Mouse (Mus musculus) testis, adult 2 months (tissue): Measurements from ENCODE around the gene Prdm2. TPM values are rescaled to one million over a fixed set of nuclear protein-coding genes. Genes with fewer than 3 reads are reported as not detected.

ENCODE experiments used
- H3K27ac ChIP-seq: fragments of 200-500 bp; 2 replicates; pipeline ENCODE4 v1.5.1; 2012; ENCODE audit warnings: low read depth, low read length; ENCODE audit not compliant: control insufficient read depth, insufficient read depth
- H3K27me3 ChIP-seq: fragments of 200-500 bp; 2 replicates; pipeline ENCODE4 v1.6.1; 2012; ENCODE audit warnings: mild to moderate bottlenecking, low read length, moderate library complexity; ENCODE audit not compliant: control insufficient read depth, insufficient read depth
- H3K36me3 ChIP-seq: fragments of 200-500 bp; 2 replicates; pipeline ENCODE4 v1.6.1; 2012; ENCODE audit warnings: mild to moderate bottlenecking, low read length; ENCODE audit not compliant: control insufficient read depth, insufficient read depth
- H3K4me1 ChIP-seq: fragments of 200-500 bp; 2 replicates; pipeline ENCODE4 v1.6.1; 2012; ENCODE audit warnings: low read length; ENCODE audit not compliant: control insufficient read depth, insufficient read depth
- H3K4me3 ChIP-seq: fragments of 200-500 bp; 2 replicates; pipeline ENCODE4 v1.5.1; 2012; ENCODE audit warnings: low read depth, mild to moderate bottlenecking, low read length, moderate library complexity, mixed read lengths; ENCODE audit not compliant: control insufficient read depth
- CTCF ChIP-seq: fragments of 200-500 bp; IDR thresholded peaks from 2 replicates; pipeline ENCODE4 v1.5.1; 2012; ENCODE audit warnings: low read depth, mild to moderate bottlenecking, inconsistent platforms, low read length, moderate library complexity; ENCODE audit not compliant: control insufficient read depth, insufficient read depth, insufficient replicate concordance
- POLR2A ChIP-seq: fragments of 200-500 bp; IDR thresholded peaks from 2 replicates; pipeline ENCODE4 v1.6.1; 2012; ENCODE audit warnings: low read depth, mild to moderate bottlenecking, inconsistent platforms, low read length, moderate library complexity; ENCODE audit not compliant: control insufficient read depth
- polyA plus RNA-seq: library from polyadenylated mRNA; depleted of rRNA; stranded (reverse); fragments of >200 nt; gene quantifications from 2 replicates; pipeline ENCODE4 v1.2.3, GENCODE M21; 2012

The Prdm2 gene
- polyA plus RNA-seq, 1 experiment = 33.4 TPM

DNA sequence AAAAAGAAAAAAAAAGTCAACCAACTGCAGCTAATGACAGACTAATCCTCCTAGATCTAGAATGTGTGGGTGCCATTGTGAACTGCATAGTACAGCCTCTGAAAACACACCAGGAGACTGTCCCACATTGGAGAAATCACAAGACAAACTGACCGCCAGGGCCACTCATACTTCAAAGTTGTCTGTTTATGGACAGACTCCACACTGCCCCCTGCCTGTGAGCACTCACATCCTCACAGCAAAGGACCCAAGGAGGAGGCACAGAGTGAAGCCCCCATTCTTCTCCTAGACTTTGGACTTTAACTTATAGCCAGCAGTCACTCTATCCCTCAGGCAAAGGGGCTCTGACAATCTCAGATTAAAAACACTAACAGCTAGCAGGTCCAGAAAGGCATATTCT, 61.5 kb downstream of the Prdm2 start:
- no peak overlapping the region for H3K27ac ChIP-seq
- H3K4me1 ChIP-seq = no peaks in the 10 kb centered on the region
- H3K27me3 ChIP-seq = no peaks in the 10 kb centered on the region
- TF ChIP-seq POLR2A (no peak), CTCF (peak; percentile 31; the same call in 1 of the 2 replicates)
- H3K36me3 ChIP-seq = no peaks in the 10 kb centered on the region; the same call in 1 of the 2 replicates
- no peak overlapping the region for H3K4me3 ChIP-seq

GRCm38 (mm10) chr4:143147666-143148065, 65.1 kb downstream of the Prdm2 start:
- TF ChIP-seq CTCF (no peak), POLR2A (no peak)
- Histone ChIP-seq H3K4me1 (no peaks in the 10 kb centered on the region), H3K27ac (no peak overlapping the region), H3K36me3 (no peaks in the 10 kb centered on the region), H3K27me3 (no peaks in the 10 kb centered on the region), H3K4me3 (no peak overlapping the region)

GRCm38 (mm10) chr4:143143615-143144014, 69.2 kb downstream of the Prdm2 start:
- H3K36me3 ChIP-seq = no peaks in the 10 kb centered on the region

GRCm38 (mm10) chr4:143141645-143142259, 71.0 kb downstream of the Prdm2 start:
- no peaks in the 10 kb centered on the region for H3K27me3 ChIP-seq
- TF ChIP-seq CTCF (no peak), POLR2A (no peak)
- no peak overlapping the region for H3K27ac ChIP-seq
- no peaks in the 10 kb centered on the region for H3K4me1 ChIP-seq
- no peak overlapping the region for H3K4me3 ChIP-seq
- H3K36me3 ChIP-seq = no peaks in the 10 kb centered on the region; the same call in 1 of the 2 replicates

More at GRCm38 (mm10) chr4:143143615-143144014, 69.2 kb downstream of the Prdm2 start:
- Histone ChIP-seq H3K4me1 (no peaks in the 10 kb centered on the region), H3K27me3 (no peaks in the 10 kb centered on the region), H3K4me3 (no peak overlapping the region), H3K27ac (no peak overlapping the region)
- no peak for TF ChIP-seq POLR2A
- no peak for TF ChIP-seq CTCF

DNA sequence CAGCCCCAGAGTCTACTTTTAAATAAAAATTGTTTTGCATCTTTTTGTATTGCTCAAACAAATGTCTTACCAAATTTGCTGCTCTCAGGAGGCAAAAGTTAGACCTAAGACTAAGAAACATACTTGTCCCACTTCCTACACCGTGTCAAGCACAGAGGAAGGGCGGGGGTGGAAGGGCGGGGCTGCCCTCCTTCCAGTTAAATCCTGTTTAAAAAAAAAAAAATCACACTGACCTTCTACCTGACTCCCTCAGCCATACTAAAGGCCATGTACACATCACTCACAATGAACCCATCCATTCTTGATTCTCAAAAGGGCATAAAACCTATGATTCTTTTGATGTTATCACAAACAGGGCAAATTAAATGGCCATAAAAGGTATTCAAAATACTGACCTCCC, 71.9 kb downstream of the Prdm2 start:
- no peaks in the 10 kb centered on the region for H3K4me1 ChIP-seq
- TF ChIP-seq CTCF = no peak
- TF ChIP-seq POLR2A = no peak
- H3K27ac ChIP-seq = no peak overlapping the region
- no peak overlapping the region for H3K4me3 ChIP-seq
- no peaks in the 10 kb centered on the region; the same call in 1 of the 2 replicates for H3K36me3 ChIP-seq
- H3K27me3 ChIP-seq = no peaks in the 10 kb centered on the region

GRCm38 (mm10) chr4:143132433-143132832, 80.4 kb downstream of the Prdm2 start:
- H3K4me1 ChIP-seq = no peaks in the 10 kb centered on the region
- H3K4me3 ChIP-seq = no peak overlapping the region
- no peak for TF ChIP-seq CTCF
- no peak for TF ChIP-seq POLR2A
- H3K27ac ChIP-seq = no peak overlapping the region
- H3K36me3 ChIP-seq = peaks cover 7% of the 10 kb centered on the region
- H3K27me3 ChIP-seq = no peaks in the 10 kb centered on the region

GRCm38 (mm10) chr4:143130441-143130840, 82.4 kb downstream of the Prdm2 start:
- Histone ChIP-seq H3K4me3 (no peak overlapping the region), H3K36me3 (peaks cover 6% of the 10 kb centered on the region), H3K27me3 (no peaks in the 10 kb centered on the region), H3K27ac (no peak overlapping the region), H3K4me1 (no peaks in the 10 kb centered on the region; the same call in 1 of the 2 replicates)
- no peak for TF ChIP-seq CTCF
- TF ChIP-seq POLR2A = no peak
